Mouse (Mus musculus): ENCODE measurements around the gene Olfr1249. TPM values are rescaled to one million over a fixed set of nuclear protein-coding genes. Genes with fewer than 3 reads are reported as not detected.
"Not testable (repeated sequence)": the region's sequence is repeated elsewhere in the genome, so short reads cannot be mapped to it uniquely, and the experiment has no call there.

The Olfr1249 gene
- total RNA-seq (2021): not detected
- long read RNA-seq, experiment 1: 0 reads
- long read RNA-seq, experiment 2: 0 reads

DNA sequence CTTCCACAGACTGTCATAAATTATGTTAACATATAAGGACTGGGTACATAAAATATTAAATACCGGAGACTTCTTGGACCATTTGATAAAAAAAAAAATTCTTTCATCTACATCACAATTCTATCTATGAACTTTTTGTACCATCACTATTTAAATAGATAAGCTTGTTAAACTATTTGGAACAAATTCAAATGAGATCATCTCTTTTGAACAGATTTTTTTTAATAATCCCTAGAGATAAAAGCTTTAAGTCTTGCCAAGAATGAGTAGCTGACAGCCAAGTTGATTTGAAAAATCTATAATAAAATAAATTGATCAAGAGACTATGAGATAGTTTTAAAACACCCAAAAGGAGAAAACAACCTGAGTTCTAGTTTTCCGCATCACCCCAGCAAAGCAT lies at the start of gene Olfr1249:
Gene Olfr1249, minus strand, starts transcription at position 101 of the 400 bp plus-strand sequence.
- no peak for DNase-seq

- no peak for DNase-seq
Measured at GRCm38 (mm10) chr2:89671836-89672235, 37.1 kb upstream of the Olfr1249 start, which contains the start of gene Olfr1251. Olfr1251 (minus strand) TSS chr2:89671936.

DNA sequence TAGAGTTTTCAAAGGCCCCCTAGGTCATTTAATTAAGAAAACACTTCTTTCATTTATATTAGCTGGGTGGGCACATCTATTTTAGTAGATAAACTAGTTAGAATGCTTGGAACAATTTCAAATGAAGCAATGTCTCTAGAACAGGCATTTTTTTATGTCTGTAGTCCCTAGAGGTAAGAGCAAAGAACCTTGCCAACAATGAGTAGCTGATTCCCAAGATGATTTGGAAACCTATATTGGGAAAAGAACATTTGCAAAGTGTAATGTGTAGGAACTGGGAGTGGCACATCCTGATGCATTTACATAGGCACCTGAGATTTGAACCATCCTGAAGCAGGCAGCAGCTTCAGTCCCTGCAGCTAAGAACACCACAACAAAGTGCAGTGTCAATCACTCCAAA lies 26.6 kb upstream of the Olfr1249 start, which contains the start of gene Olfr1250:
Gene Olfr1250, minus strand, starts transcription at position 101 of the 400 bp plus-strand sequence.
- DNase-seq: no peak

GRCm38 (mm10) chr2:89618145-89618544 lies 16.6 kb downstream of the Olfr1249 start, which contains the start of gene Olfr1248:
Olfr1248 (minus strand) TSS chr2:89618245.
- DNase-seq: not testable (repeated sequence)

DNA sequence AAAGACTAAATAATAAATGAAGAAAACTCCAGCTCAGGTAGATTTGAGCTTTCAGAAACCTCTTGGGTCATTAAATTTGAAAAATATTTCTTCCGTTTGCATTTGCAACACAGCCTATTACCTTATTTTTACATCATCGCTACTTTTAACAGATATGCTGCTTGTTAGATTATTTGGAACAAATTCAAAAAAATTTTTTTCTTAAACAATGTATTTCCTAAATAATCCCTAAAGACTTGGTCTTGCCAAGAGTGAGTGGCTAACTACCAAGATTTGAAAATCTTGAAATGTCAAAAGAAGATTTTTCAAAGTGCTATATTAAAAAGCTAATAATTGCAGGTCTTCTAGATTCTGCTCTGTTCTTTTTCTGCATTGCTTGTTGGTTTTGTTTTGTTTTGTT lies 20.8 kb downstream of the Olfr1249 start, which contains the start of gene Olfr1247:
Gene Olfr1247, minus strand, starts transcription at position 101 of the 400 bp plus-strand sequence.
- DNase-seq: no peak

DNA sequence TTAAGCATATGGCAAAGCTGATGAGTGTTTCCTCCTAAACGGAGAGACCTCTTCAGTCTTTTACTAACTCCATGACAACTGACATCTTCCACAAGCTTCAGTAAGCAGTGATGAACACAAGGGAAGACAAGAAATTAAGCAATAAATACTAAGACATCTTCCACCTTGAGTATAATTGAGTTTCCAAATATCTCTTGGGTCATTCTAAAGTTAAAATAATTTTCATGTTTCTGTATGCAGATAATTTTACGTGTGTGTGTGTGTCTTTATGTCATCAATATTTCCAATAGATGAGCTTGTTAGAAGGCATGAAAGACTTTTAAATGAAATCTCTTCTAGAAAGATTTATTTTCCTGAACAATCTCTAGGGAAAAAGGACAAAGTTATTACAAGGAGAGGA lies 41.7 kb downstream of the Olfr1249 start, which contains the start of gene Olfr1246:
Gene Olfr1246, minus strand, starts transcription at position 101 of the 400 bp plus-strand sequence.
- DNase-seq: no peak

Other genes starting within 250 kb of the Olfr1249 start
- not detected for gene Olfr1238, start 225.3 kb downstream of the Olfr1249 start, total RNA-seq (2021)
- gene Olfr1239, start 214.6 kb downstream of the Olfr1249 start, total RNA-seq (2021): not detected
- not detected for gene Olfr1240, start 192.0 kb downstream of the Olfr1249 start, total RNA-seq (2021)
- gene Olfr1241, start 147.9 kb downstream of the Olfr1249 start, total RNA-seq (2021): not detected
- not detected for gene Olfr1242, start 136.6 kb downstream of the Olfr1249 start, total RNA-seq (2021)
- gene Olfr1243, start 103.5 kb downstream of the Olfr1249 start, total RNA-seq (2021): not detected
- not detected for gene Olfr1245, start 56.5 kb downstream of the Olfr1249 start, total RNA-seq (2021)
- not detected for gene Olfr1246, start 41.8 kb downstream of the Olfr1249 start, total RNA-seq (2021)
- gene Olfr1247, start 20.9 kb downstream of the Olfr1249 start, total RNA-seq (2021): not detected
- not detected for gene Olfr1248, start 16.7 kb downstream of the Olfr1249 start, total RNA-seq (2021)
- gene Olfr1250, start 26.5 kb upstream of the Olfr1249 start, total RNA-seq (2021): not detected
- not detected for gene Olfr1251, start 37.0 kb upstream of the Olfr1249 start, total RNA-seq (2021)
- not detected for gene Olfr1252, start 90.0 kb upstream of the Olfr1249 start, total RNA-seq (2021)
- gene Olfr1253, start 122.1 kb upstream of the Olfr1249 start, total RNA-seq (2021): not detected
- gene Olfr1254, start 158.6 kb upstream of the Olfr1249 start, total RNA-seq (2021): not detected
- gene Olfr1255, start 177.1 kb upstream of the Olfr1249 start, total RNA-seq (2021): not detected
- not detected for gene Olfr1256, start 206.6 kb upstream of the Olfr1249 start, total RNA-seq (2021)
- gene Olfr48, start 213.2 kb upstream of the Olfr1249 start, total RNA-seq (2021): not detected
- not detected for gene Olfr1257, start 243.5 kb upstream of the Olfr1249 start, total RNA-seq (2021)